Mouse (Mus musculus) neutrophil, adult 59 days (primary cell): ENCODE results near the gene Arid3b. TPM values are rescaled to one million over a fixed set of nuclear protein-coding genes. Genes with fewer than 3 reads are reported as not detected.

ENCODE experiments used
- total RNA-seq, 2 experiments: library from RNA; stranded (reverse); gene quantifications; 1 replicate in 1 of 2; 2 replicates in 1 of 2; pipeline ENCODE4 v1.2.4; 2023

Arid3b gene
- 10 to 100 TPM; 34.3 to 39.4 TPM for total RNA-seq

GRCm38 (mm10) chr9:57836581-57837170, at the start of gene Arid3b:
Arid3b (minus strand) TSS chr9:57836793.

DNA sequence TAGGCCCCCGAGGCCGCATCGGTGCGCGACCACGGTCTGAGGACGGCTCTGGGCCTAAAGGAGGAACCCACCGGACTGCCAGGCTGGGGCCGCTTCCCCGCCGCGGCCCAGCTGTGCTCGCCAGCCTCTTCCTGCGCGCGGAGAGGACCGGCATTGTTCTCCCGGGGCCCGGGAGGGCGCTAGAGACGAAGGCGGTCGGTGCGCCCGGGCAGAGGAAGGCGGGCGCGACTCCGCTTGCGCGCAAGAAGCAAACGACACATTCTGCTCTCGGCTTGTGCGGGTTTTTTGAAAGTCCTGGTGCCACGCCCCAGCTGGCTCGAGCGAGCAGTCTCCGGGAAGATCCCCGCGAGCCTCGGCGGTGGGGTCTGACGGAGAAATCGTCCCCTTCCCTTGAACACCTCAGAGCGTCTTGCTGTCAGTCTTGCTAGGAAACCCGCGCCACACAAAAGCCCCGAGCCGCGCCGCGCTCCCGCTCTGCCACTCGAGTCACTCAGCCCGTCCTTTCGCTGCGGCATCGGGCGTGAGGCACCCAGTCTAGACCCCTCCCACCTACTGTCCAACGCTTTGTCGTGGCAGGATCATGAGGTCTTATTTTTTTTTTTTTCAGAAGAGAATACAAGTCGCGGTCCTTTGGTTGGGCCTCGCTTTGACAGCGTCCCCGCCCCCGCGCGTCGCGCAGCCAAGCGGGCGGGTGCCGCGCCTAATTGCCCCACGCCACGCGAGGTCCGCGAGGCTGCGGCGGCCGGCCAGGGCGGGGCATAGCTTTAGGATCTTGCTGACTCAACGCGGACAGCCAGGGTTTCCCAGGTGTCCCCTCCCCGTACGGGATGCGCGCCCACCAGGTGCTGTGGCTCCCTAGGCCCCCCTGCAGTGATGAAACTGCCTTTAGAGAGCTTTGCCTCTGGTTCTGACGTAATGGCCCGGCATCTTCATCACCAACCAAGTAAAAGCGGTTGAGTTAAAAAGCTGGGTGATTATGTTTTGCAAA, 70.9 kb downstream of the Arid3b start, which contains the start of gene Clk3:
TSS of gene Clk3 (minus strand) at position 497 of the 988 bp plus-strand sequence.

Other genes starting within 250 kb of the Arid3b start
- 10 to 100 TPM; 28.4 to 33.6 TPM for gene Ulk3, start 247.3 kb downstream of the Arid3b start, total RNA-seq
- not detected for gene Cplx3, start 230.5 kb downstream of the Arid3b start, total RNA-seq
- not detected for gene Lman1l, start 216.0 kb downstream of the Arid3b start, total RNA-seq
- 100 to 1,000 TPM; 197 to 212 TPM for gene Csk, start 183.2 kb downstream of the Arid3b start, total RNA-seq
- gene Cyp1a2, start 153.1 kb downstream of the Arid3b start, total RNA-seq, result not detected
- gene Cyp1a1, start 148.9 kb downstream of the Arid3b start, total RNA-seq, result not detected
- gene Edc3, start 128.3 kb downstream of the Arid3b start, total RNA-seq, result 10 to 100 TPM; 14.9 to 15.3 TPM
- 100 to 1,000 TPM; 160 to 171 TPM for gene Clk3, start 70.9 kb downstream of the Arid3b start, total RNA-seq
- 10 to 100 TPM; 59.8 to 64.3 TPM for gene Ubl7, start 74.2 kb upstream of the Arid3b start, total RNA-seq
- 10 to 100 TPM; 27.3 to 29.8 TPM for gene Sema7a, start 103.3 kb upstream of the Arid3b start, total RNA-seq
- gene Cyp11a1, start 169.6 kb upstream of the Arid3b start, total RNA-seq, result 1 to 10 TPM; 2.5 to 2.7 TPM
- not detected for gene Stra6, start 227.0 kb upstream of the Arid3b start, total RNA-seq